Mouse (Mus musculus) midbrain, embryonic 13.5 days (tissue): ENCODE measurements around the gene Adtrp. TPM values are rescaled to one million over a fixed set of nuclear protein-coding genes. Genes with fewer than 3 reads are reported as not detected.

Experiments used
- ATAC-seq: fragments of 200-750 bp; cut with Nextera tagmentation; 2 replicates; pipeline ENCODE4 v1.8.0; 2017; ENCODE audit warnings: mild to moderate bottlenecking, moderate TSS enrichment, moderate library complexity
- H3K27ac ChIP-seq: fragments of 300-500 bp; sonication (generic); 2 replicates; pipeline ENCODE4 v1.5.1; 2015; ENCODE audit warnings: inconsistent platforms, mild to moderate bottlenecking, moderate library complexity
- H3K27me3 ChIP-seq: fragments of 300-500 bp; sonication (generic); 2 replicates; pipeline ENCODE4 v1.6.1; 2015; ENCODE audit warnings: mild to moderate bottlenecking, inconsistent platforms
- H3K36me3 ChIP-seq: fragments of 300-500 bp; sonication (generic); 2 replicates; pipeline ENCODE4 v1.6.1; 2015; ENCODE audit warnings: mild to moderate bottlenecking, inconsistent platforms
- H3K4me1 ChIP-seq: fragments of 300-500 bp; sonication (generic); replicated peaks from 2 replicates; pipeline ENCODE4 v1.6.1; 2015; ENCODE audit warnings: inconsistent platforms
- H3K4me2 ChIP-seq: fragments of 300-500 bp; sonication (generic); replicated peaks from 2 replicates; pipeline ENCODE4 v1.6.1; 2015; ENCODE audit warnings: moderate library complexity, mild to moderate bottlenecking, inconsistent platforms
- H3K4me3 ChIP-seq: fragments of 300-500 bp; sonication (generic); replicated peaks from 2 replicates; pipeline ENCODE4 v1.5.1; 2015; ENCODE audit warnings: mild to moderate bottlenecking, inconsistent platforms
- H3K9ac ChIP-seq: fragments of 300-500 bp; sonication (generic); replicated peaks from 2 replicates; pipeline ENCODE4 v1.6.1; 2015; ENCODE audit warnings: mild to moderate bottlenecking, inconsistent platforms
- H3K9me3 ChIP-seq: fragments of 300-500 bp; sonication (generic); 2 replicates; pipeline ENCODE4 v1.6.1; 2016; ENCODE audit warnings: mild to moderate bottlenecking, inconsistent platforms
- WGBS: fragments of 180-500 bp; shearing (Covaris S2); methylation state at CpG from one replicate; pipeline ENCODE4 v1.1.7; 2015; 5-methylcytosine and 5-hydroxymethylcytosine counted together
- polyA plus RNA-seq: library from polyadenylated mRNA; unstranded; fragments of >200 nt; fragmentation: Nextera tagmentation; extraction: Ambion mirVana; gene quantifications from 2 replicates; pipeline ENCODE4 v1.2.1, GENCODE M21; 2015

The Adtrp gene
- polyA plus RNA-seq, 1 experiment from 2014 or later = not detected

GRCm38 (mm10) chr13:41719331-41719730 is 128.2 kb downstream of the Adtrp start:
- H3K27ac ChIP-seq = no peak overlapping the region
- no peak overlapping the region for H3K4me3 ChIP-seq
- no peaks in the 10 kb centered on the region for H3K9me3 ChIP-seq
- H3K9ac ChIP-seq = no peak overlapping the region
- H3K27me3 ChIP-seq = no peaks in the 10 kb centered on the region
- H3K36me3 ChIP-seq = no peaks in the 10 kb centered on the region
- no peaks in the 10 kb centered on the region for H3K4me1 ChIP-seq
- WGBS = 83% methylated on average over 16 of the region's 16 CpGs
- no peak overlapping the region for H3K4me2 ChIP-seq
- ATAC-seq = no peak

- Histone ChIP-seq H3K4me2 (no peak overlapping the region), H3K27ac (no peak overlapping the region), H3K4me1 (no peaks in the 10 kb centered on the region), H3K27me3 (no peaks in the 10 kb centered on the region), H3K36me3 (no peaks in the 10 kb centered on the region), H3K9ac (no peak overlapping the region), H3K9me3 (no peaks in the 10 kb centered on the region), H3K4me3 (no peak overlapping the region)
- ATAC-seq = no peak
- WGBS = 95% methylated on average over 4 of the region's 4 CpGs
Observed at GRCm38 (mm10) chr13:41718051-41718450, 129.4 kb downstream of the Adtrp start.

Other genes with a start within 250 kb of the Adtrp start
- gene Tmem170b, start 241.8 kb downstream of the Adtrp start, polyA plus RNA-seq = 36.1 and 37.5 TPM in 2 replicates
- 18.7 and 20.5 TPM in 2 replicates for gene Hivep1, start 204.3 kb upstream of the Adtrp start, polyA plus RNA-seq